Mouse (Mus musculus): ENCODE data around the gene Senp6. TPM values are rescaled to one million over a fixed set of nuclear protein-coding genes. Genes with fewer than 3 reads are reported as not detected.
"Not testable (repeated sequence)": the region's sequence is repeated elsewhere in the genome, so short reads cannot be mapped to it uniquely, and the experiment has no call there.

The Senp6 gene
- polyA plus RNA-seq, 1 experiment, result 44.6 TPM

- WGBS, result 91% methylated on average over 13 of the region's 13 CpGs
- TF ChIP-seq POLR2A (IDR thresholded peaks at IDR 0.05; ENCODE audit: borderline replicate concordance, insufficient read depth, low read length) (no peak), CTCF (IDR thresholded peaks at IDR 0.05; ENCODE audit: borderline replicate concordance, insufficient read depth, low read depth, low read length) (no peak)
- H3K4me1 ChIP-seq (ENCODE audit: control insufficient read depth, insufficient read depth, low read length), result no peaks in the 10 kb centered on the region
- H3K4me3 ChIP-seq (replicated peaks; ENCODE audit: insufficient read depth, low read depth, low read length), result no peak overlapping the region
- no peak overlapping the region for H3K27ac ChIP-seq (ENCODE audit: insufficient read depth, low read length)
- no peaks in the 10 kb centered on the region for H3K27me3 ChIP-seq (ENCODE audit: control insufficient read depth, insufficient read depth, low read length)
- DNase-seq, result no peak
Observed at GRCm38 (mm10) chr9:80037262-80037996, 29.3 kb upstream of the Senp6 start.

- Histone ChIP-seq H3K4me1 (ENCODE audit: control insufficient read depth, insufficient read depth, low read length) (no peaks in the 10 kb centered on the region), H3K27me3 (ENCODE audit: control insufficient read depth, insufficient read depth, low read length) (no peaks in the 10 kb centered on the region), H3K27ac (ENCODE audit: insufficient read depth, low read length) (no peak overlapping the region), H3K4me3 (replicated peaks; ENCODE audit: insufficient read depth, low read depth, low read length) (no peak overlapping the region)
- DNase-seq, result no peak
- TF ChIP-seq CTCF (IDR thresholded peaks at IDR 0.05; ENCODE audit: borderline replicate concordance, insufficient read depth, low read depth, low read length) (no peak), POLR2A (IDR thresholded peaks at IDR 0.05; ENCODE audit: borderline replicate concordance, insufficient read depth, low read length) (no peak)
Observed at GRCm38 (mm10) chr9:80037997-80038383, 28.7 kb upstream of the Senp6 start.

DNA sequence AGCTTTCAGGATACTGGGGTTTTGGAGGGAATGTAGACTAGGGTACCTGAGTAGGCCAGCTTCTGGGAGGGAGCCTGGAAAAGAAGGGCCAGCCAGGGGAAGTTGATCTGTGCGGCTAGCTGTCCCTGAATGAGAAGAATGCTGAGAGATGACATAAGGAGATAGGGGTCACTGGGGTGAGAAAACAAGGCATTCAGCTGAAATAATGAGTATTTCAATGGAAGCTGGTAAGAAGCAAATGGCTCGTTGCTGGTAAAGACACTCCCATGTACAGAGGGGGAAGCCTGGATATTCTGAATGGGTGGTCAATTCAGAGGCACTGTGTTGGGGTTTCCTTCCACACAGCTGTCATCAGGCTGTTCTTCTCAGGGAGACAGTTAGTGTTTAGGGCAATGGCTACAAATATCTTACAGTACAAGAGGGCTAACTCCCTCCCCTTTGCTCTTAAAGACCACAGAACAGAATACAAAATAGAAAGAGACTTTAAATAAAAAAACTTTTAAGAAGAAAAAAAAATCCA is 27.3 kb upstream of the Senp6 start:
- WGBS, result 14% methylated on average over 2 of the region's 2 CpGs
- H3K4me1 ChIP-seq (ENCODE audit: control insufficient read depth, insufficient read depth, low read length), result no peaks in the 10 kb centered on the region
- DNase-seq, result no peak
- H3K4me3 ChIP-seq (replicated peaks; ENCODE audit: insufficient read depth, low read depth, low read length), result no peak overlapping the region
- no peak for TF ChIP-seq POLR2A (IDR thresholded peaks at IDR 0.05; ENCODE audit: borderline replicate concordance, insufficient read depth, low read length)
- TF ChIP-seq CTCF (IDR thresholded peaks at IDR 0.05; ENCODE audit: borderline replicate concordance, insufficient read depth, low read depth, low read length), result no peak
- no peak overlapping the region for H3K27ac ChIP-seq (ENCODE audit: insufficient read depth, low read length)
- H3K27me3 ChIP-seq (ENCODE audit: control insufficient read depth, insufficient read depth, low read length), result no peaks in the 10 kb centered on the region

DNA sequence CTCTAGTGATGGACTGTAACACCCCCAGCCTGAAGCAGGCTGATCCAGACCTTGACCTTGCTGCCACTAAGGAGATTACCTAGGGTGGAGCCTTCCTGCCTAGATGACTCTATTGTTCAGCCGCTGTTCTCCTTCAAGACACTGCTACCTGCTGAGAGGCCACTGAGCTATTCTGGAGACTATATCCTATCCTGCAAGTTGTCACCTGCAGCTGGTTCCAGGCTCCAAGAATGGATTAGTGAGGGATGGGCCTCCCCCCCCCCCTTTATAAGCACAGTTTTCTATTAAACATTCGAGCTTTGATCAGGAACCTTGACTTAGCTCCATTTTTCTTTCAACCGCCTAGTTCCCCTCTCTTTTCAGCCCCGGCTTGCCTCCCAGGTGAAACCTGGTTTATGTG is 22.4 kb upstream of the Senp6 start:
- not testable (repeated sequence) for H3K27me3 ChIP-seq (ENCODE audit: control insufficient read depth, insufficient read depth, low read length); H3K4me1 ChIP-seq (ENCODE audit: control insufficient read depth, insufficient read depth, low read length); H3K27ac ChIP-seq (ENCODE audit: insufficient read depth, low read length); DNase-seq; H3K4me3 ChIP-seq (replicated peaks; ENCODE audit: insufficient read depth, low read depth, low read length)
- 88% methylated on average over 4 of the region's 4 CpGs for WGBS

DNA sequence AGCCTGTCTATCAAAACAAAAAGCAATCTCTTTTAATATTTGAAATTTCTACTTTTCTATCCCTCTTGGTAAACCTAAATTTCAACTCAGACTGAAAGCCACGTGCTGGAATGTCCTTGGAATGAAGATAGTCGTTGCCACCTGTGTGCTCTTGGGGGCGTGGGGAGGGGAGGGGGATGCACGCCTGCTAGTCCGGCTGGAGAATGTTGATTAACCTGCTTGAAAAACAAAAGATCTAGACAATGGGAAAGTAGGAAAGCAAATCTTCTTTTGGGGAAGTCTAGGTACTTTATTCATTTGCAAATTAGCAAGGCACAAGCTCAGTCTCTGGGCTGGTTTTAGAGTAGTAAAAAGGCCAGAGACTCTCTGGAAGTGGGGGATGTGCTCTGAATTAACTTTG is 17.4 kb upstream of the Senp6 start:
- 57% methylated on average over 5 of the region's 5 CpGs for WGBS
- H3K4me3 ChIP-seq (replicated peaks; ENCODE audit: insufficient read depth, low read depth, low read length); DNase-seq; H3K27me3 ChIP-seq (ENCODE audit: control insufficient read depth, insufficient read depth, low read length); H3K27ac ChIP-seq (ENCODE audit: insufficient read depth, low read length); H3K4me1 ChIP-seq (ENCODE audit: control insufficient read depth, insufficient read depth, low read length): not testable (repeated sequence)

- Histone ChIP-seq H3K4me1 (ENCODE audit: control insufficient read depth, insufficient read depth, low read length) (no peaks in the 10 kb centered on the region), H3K27ac (ENCODE audit: insufficient read depth, low read length) (no peak overlapping the region), H3K27me3 (ENCODE audit: control insufficient read depth, insufficient read depth, low read length) (no peaks in the 10 kb centered on the region), H3K4me3 (replicated peaks; ENCODE audit: insufficient read depth, low read depth, low read length) (no peak overlapping the region)
- TF ChIP-seq CTCF (IDR thresholded peaks at IDR 0.05; ENCODE audit: borderline replicate concordance, insufficient read depth, low read depth, low read length) (no peak), POLR2A (IDR thresholded peaks at IDR 0.05; ENCODE audit: borderline replicate concordance, insufficient read depth, low read length) (no peak)
- no peak for DNase-seq
- 76% methylated on average over 5 of the region's 5 CpGs for WGBS
Observed at GRCm38 (mm10) chr9:80052951-80053350, 13.8 kb upstream of the Senp6 start.

GRCm38 (mm10) chr9:80057690-80058089 is 9.0 kb upstream of the Senp6 start:
- H3K27ac ChIP-seq (ENCODE audit: insufficient read depth, low read length), result no peak overlapping the region
- 82% methylated on average over 2 of the region's 2 CpGs for WGBS
- no peaks in the 10 kb centered on the region for H3K4me1 ChIP-seq (ENCODE audit: control insufficient read depth, insufficient read depth, low read length)
- H3K4me3 ChIP-seq (replicated peaks; ENCODE audit: insufficient read depth, low read depth, low read length), result no peak overlapping the region
- TF ChIP-seq CTCF (IDR thresholded peaks at IDR 0.05; ENCODE audit: borderline replicate concordance, insufficient read depth, low read depth, low read length) (no peak), POLR2A (IDR thresholded peaks at IDR 0.05; ENCODE audit: borderline replicate concordance, insufficient read depth, low read length) (no peak)
- H3K27me3 ChIP-seq (ENCODE audit: control insufficient read depth, insufficient read depth, low read length), result no peaks in the 10 kb centered on the region
- no peak for DNase-seq

DNA sequence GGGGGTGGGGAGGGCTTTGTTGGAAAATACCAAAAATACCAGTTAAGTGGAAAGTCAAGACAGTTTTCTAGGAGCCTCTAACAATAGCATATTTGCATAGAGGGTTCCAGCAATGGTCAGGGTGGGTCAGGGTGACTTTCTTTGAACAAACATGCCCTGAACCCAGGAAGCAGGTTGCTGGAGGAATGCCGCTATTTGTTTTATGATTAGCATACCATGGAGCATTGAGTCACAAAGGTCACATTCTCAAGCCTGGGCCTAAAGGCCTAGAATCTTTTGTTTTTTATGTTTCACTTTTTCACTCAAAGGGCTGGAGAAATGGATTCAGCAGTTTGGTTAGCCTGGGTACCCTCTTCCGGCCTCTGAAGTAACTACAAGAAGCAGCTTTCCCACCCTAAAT is 1.2 kb upstream of the Senp6 start:
- DNase-seq; H3K27ac ChIP-seq (ENCODE audit: insufficient read depth, low read length); H3K27me3 ChIP-seq (ENCODE audit: control insufficient read depth, insufficient read depth, low read length); H3K4me1 ChIP-seq (ENCODE audit: control insufficient read depth, insufficient read depth, low read length); H3K4me3 ChIP-seq (replicated peaks; ENCODE audit: insufficient read depth, low read depth, low read length): not testable (repeated sequence)
- 92% methylated on average over 2 of the region's 2 CpGs for WGBS

All from cerebellum, adult 2 months (tissue).